Mouse (Mus musculus) induced T-regulatory cell, adult 2 months (primary cell): ENCODE results near the gene Lsm4.

Experiments
- DNase-seq: peaks from one replicate; pipeline ENCODE4 v3.0.0-alpha.2; 2012; ENCODE audit warnings: low read depth

Lsm4 gene

GRCm38 (mm10) chr8:70701048-70701981 lies 28.3 kb downstream of the Lsm4 start:
- DNase-seq = peak; percentile 59

- DNase-seq = peak; percentile 54
These were observed 29.2 kb downstream of the Lsm4 start for GRCm38 (mm10) chr8:70701982-70702841.

GRCm38 (mm10) chr8:70702842-70703182 lies 29.8 kb downstream of the Lsm4 start:
- DNase-seq = no peak

GRCm38 (mm10) chr8:70703287-70703686 lies 30.2 kb downstream of the Lsm4 start, which contains the start of gene Iqcn:
Iqcn (plus strand) TSS chr8:70703457.
- no peak for DNase-seq

- DNase-seq = no peak
These were observed 35.2 kb downstream of the Lsm4 start for GRCm38 (mm10) chr8:70708281-70708680.

GRCm38 (mm10) chr8:70709794-70710193 lies 36.7 kb downstream of the Lsm4 start:
- DNase-seq = no peak

- no peak for DNase-seq
These were observed 37.2 kb downstream of the Lsm4 start for GRCm38 (mm10) chr8:70710296-70710695.

GRCm38 (mm10) chr8:70711041-70711440 lies 38.0 kb downstream of the Lsm4 start:
- DNase-seq = no peak

GRCm38 (mm10) chr8:70713991-70714390 lies 40.9 kb downstream of the Lsm4 start:
- DNase-seq = no peak

GRCm38 (mm10) chr8:70715086-70715485 lies 42.0 kb downstream of the Lsm4 start:
- DNase-seq = no peak

- DNase-seq = no peak
These were observed 43.7 kb downstream of the Lsm4 start for GRCm38 (mm10) chr8:70716521-70717400.

- DNase-seq = peak; percentile 84
These were observed 45.2 kb downstream of the Lsm4 start, which contains the start of gene Gm3336 for GRCm38 (mm10) chr8:70718297-70718696. Gm3336 (plus strand) TSS chr8:70718543.

- no peak for DNase-seq
These were observed 46.8 kb downstream of the Lsm4 start for GRCm38 (mm10) chr8:70719796-70720270.

- DNase-seq = peak; percentile 92
These were observed 47.7 kb downstream of the Lsm4 start for GRCm38 (mm10) chr8:70720739-70721138.

GRCm38 (mm10) chr8:70721601-70722000 lies 48.6 kb downstream of the Lsm4 start:
- DNase-seq = no peak

GRCm38 (mm10) chr8:70723486-70724210 lies 50.6 kb downstream of the Lsm4 start, which contains the start of gene Pde4c:
Pde4c (plus strand) TSS chr8:70723720.
- DNase-seq = no peak

- DNase-seq = no peak
These were observed 51.2 kb downstream of the Lsm4 start for GRCm38 (mm10) chr8:70724216-70724615.

GRCm38 (mm10) chr8:70725792-70726447 lies 52.9 kb downstream of the Lsm4 start:
- no peak for DNase-seq

- DNase-seq = no peak
These were observed 53.7 kb downstream of the Lsm4 start for GRCm38 (mm10) chr8:70726721-70727120.
